Mouse (Mus musculus) forebrain, embryonic 12.5 days (tissue): ENCODE results near the gene Zhx3. TPM values are rescaled to one million over a fixed set of nuclear protein-coding genes. Genes with fewer than 3 reads are reported as not detected.

ENCODE experiments used
- ATAC-seq: fragments of 200-750 bp; cut with Nextera tagmentation; 2 replicates; pipeline ENCODE4 v1.8.0; 2017; ENCODE audit warnings: moderate TSS enrichment; ENCODE audit not compliant: low FRiP score
- H3K27ac ChIP-seq: fragments of 300-500 bp; sonication (generic); 2 replicates; pipeline ENCODE4 v1.5.1; 2016; ENCODE audit warnings: mild to moderate bottlenecking
- H3K27me3 ChIP-seq: fragments of 300-500 bp; sonication (generic); 2 replicates; pipeline ENCODE4 v1.6.1; 2016; ENCODE audit warnings: mild to moderate bottlenecking
- H3K36me3 ChIP-seq: fragments of 300-500 bp; sonication (generic); replicated peaks from 2 replicates; pipeline ENCODE4 v1.6.1; 2016; ENCODE audit warnings: mild to moderate bottlenecking
- H3K4me1 ChIP-seq: fragments of 300-500 bp; sonication (generic); 2 replicates; pipeline ENCODE4 v1.6.1; 2016
- H3K4me2 ChIP-seq: fragments of 300-500 bp; sonication (generic); 2 replicates; pipeline ENCODE4 v1.6.1; 2016; ENCODE audit warnings: mild to moderate bottlenecking, moderate library complexity
- H3K4me3 ChIP-seq: fragments of 300-500 bp; sonication (generic); replicated peaks from 2 replicates; pipeline ENCODE4 v1.5.1; 2016; ENCODE audit warnings: mild to moderate bottlenecking
- H3K9ac ChIP-seq: fragments of 300-500 bp; sonication (generic); 2 replicates; pipeline ENCODE4 v1.6.1; 2016; ENCODE audit warnings: mild to moderate bottlenecking
- H3K9me3 ChIP-seq: fragments of 300-500 bp; sonication (generic); 2 replicates; pipeline ENCODE4 v1.6.1; 2016
- WGBS: fragments of 180-500 bp; shearing (Covaris S2); methylation state at CpG from one replicate; pipeline ENCODE4 v1.1.7; 2016; 5-methylcytosine and 5-hydroxymethylcytosine counted together
- polyA plus RNA-seq: library from polyadenylated mRNA; unstranded; fragments of >200 nt; fragmentation: Nextera tagmentation; extraction: Ambion mirVana; gene quantifications from 2 replicates; pipeline ENCODE4 v1.2.1, GENCODE M21; 2016

Gene Zhx3
- polyA plus RNA-seq, 1 experiment from 2014 or later = 16.0 TPM

- 87% methylated on average over 3 of the region's 3 CpGs for WGBS
Measured at GRCm38 (mm10) chr2:160707673-160708072, 165.1 kb downstream of the Zhx3 start.

DNA sequence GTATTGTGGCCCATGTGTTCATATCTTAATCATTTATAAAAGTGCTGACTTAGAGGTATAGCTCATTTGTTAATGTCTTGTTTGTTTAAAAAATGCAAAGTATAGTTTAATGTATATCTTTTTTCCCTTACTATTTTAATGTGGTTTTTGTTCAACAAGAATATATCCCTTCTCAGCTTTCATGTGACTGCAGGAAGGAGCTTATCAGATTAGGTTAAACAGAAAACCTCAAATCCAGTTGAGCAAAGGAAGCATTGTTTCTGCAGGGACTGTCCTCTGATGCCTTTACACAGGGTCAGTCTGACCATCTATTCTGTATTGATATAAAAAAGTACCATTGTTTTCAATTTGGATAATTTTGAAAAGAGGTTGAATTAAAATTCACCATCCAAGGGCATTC is 170.0 kb downstream of the Zhx3 start:
- H3K36me3 ChIP-seq = peaks cover 75% of the 10 kb centered on the region
- no peak overlapping the region for H3K27ac ChIP-seq
- no peaks in the 10 kb centered on the region for H3K9me3 ChIP-seq
- H3K4me1 ChIP-seq = no peaks in the 10 kb centered on the region
- H3K27me3 ChIP-seq = no peaks in the 10 kb centered on the region
- no peak for ATAC-seq
- no peak overlapping the region for H3K4me2 ChIP-seq
- H3K4me3 ChIP-seq = no peak overlapping the region
- H3K9ac ChIP-seq = no peak overlapping the region

More at GRCm38 (mm10) chr2:160707673-160708072, 165.1 kb downstream of the Zhx3 start:
- Histone ChIP-seq H3K9me3 (no peaks in the 10 kb centered on the region), H3K4me3 (no peak overlapping the region), H3K4me1 (no peaks in the 10 kb centered on the region), H3K9ac (no peak overlapping the region), H3K27me3 (no peaks in the 10 kb centered on the region), H3K27ac (no peak overlapping the region), H3K36me3 (peaks cover 80% of the 10 kb centered on the region), H3K4me2 (no peak overlapping the region)
- ATAC-seq = no peak

DNA sequence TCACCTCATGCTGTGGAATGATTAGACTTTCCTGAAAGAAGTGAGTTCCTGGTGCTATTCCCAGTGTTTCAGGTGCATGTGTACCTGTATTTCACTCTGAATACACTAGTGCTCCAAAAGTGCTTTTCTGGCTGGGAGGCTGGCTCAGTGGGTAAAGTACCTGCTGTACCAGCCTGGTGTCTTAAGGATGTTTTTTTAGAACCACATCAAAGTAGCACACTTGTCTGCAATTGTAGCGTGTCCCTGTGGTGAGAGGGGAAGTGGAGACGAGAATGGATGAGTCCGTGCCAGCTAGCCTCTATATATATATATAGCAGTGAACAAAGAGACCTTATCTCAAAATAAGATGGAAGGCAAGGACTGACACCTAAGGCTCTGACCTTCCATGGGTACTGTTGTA is 171.2 kb downstream of the Zhx3 start:
- Histone ChIP-seq H3K4me3 (no peak overlapping the region), H3K36me3 (peaks cover 67% of the 10 kb centered on the region), H3K27ac (no peak overlapping the region), H3K4me2 (no peak overlapping the region), H3K4me1 (no peaks in the 10 kb centered on the region), H3K9ac (no peak overlapping the region), H3K27me3 (no peaks in the 10 kb centered on the region), H3K9me3 (no peaks in the 10 kb centered on the region)
- no peak for ATAC-seq
- 92% methylated on average over 3 of the region's 3 CpGs for WGBS

DNA sequence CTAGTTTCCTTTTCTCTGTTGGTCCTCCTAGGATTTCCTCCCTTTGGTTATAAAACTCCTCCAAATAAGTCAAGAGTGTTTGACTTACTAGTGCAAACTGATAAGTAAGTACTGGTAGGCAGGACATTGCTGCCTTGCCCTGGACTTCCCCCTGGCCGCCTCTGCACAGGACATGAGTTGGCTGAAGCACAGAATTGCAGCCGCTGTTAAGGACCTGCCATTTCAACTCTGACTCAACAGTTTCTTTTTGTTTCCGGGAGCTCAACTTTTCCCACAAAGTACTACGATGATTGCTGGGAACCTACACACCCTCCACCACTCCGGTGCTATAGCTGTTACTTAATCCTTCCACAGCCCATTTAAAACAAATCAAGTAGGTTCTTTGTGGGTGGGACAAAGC is 172.5 kb downstream of the Zhx3 start:
- WGBS = 69% methylated on average over 5 of the region's 5 CpGs
- no peak overlapping the region for H3K9ac ChIP-seq
- no peak overlapping the region for H3K27ac ChIP-seq
- H3K9me3 ChIP-seq = no peaks in the 10 kb centered on the region
- no peaks in the 10 kb centered on the region for H3K4me1 ChIP-seq
- H3K27me3 ChIP-seq = no peaks in the 10 kb centered on the region
- no peak overlapping the region for H3K4me2 ChIP-seq
- peaks cover 64% of the 10 kb centered on the region for H3K36me3 ChIP-seq
- ATAC-seq = no peak
- no peak overlapping the region for H3K4me3 ChIP-seq

Other genes starting within 250 kb of the Zhx3 start
- 146 and 148 TPM in 2 replicates for gene Top1, start 227.1 kb downstream of the Zhx3 start, polyA plus RNA-seq
- 91.1 and 100 TPM in 2 replicates for gene Plcg1, start 141.7 kb downstream of the Zhx3 start, polyA plus RNA-seq
- 0.27 and 0.28 TPM in 2 replicates for gene Lpin3, start 7.7 kb upstream of the Zhx3 start, polyA plus RNA-seq
- 2.9 and 3.2 TPM in 2 replicates for gene Emilin3, start 39.3 kb upstream of the Zhx3 start, polyA plus RNA-seq
- gene Chd6, start 236.1 kb upstream of the Zhx3 start, polyA plus RNA-seq = 45.8 and 50.3 TPM in 2 replicates